Mouse (Mus musculus): Measurements from ENCODE around the gene Mmgt1.

Mmgt1 gene

GRCm38 (mm10) chrX:56597887-56598640 is at the start of gene Mmgt1:
TSS of gene Mmgt1 (minus strand) at chrX:56598069.
- DNase-seq (ENCODE audit: low read depth, low spot score), result peak; percentile 96

- DNase-seq (ENCODE audit: low read depth, low spot score), result peak; percentile 57
Measured at GRCm38 (mm10) chrX:56640066-56640465, 42.2 kb upstream of the Mmgt1 start.

DNA sequence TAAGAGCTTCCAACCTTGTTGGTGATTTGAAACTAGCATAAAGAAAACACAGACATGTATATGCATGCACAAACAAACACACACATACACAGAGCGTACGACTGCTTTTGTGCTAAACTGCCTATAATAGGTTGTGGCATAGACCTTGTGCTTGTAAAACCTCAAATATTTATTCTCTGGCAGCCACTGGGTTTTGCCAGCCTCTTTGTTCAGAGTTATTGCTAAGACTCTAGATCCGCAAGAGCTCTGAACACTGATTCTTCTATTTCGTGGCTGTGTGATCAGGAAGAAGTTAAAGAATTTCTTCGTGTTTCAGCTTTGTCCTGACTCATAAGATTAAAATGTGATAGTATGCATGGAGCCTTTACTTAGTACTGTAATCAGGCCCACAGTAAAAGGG is 38.3 kb upstream of the Mmgt1 start:
- DNase-seq (ENCODE audit: low read depth, low spot score), result no peak

GRCm38 (mm10) chrX:56615236-56615635 is 17.4 kb upstream of the Mmgt1 start:
- DNase-seq (ENCODE audit: low read depth, low spot score), result no peak

DNA sequence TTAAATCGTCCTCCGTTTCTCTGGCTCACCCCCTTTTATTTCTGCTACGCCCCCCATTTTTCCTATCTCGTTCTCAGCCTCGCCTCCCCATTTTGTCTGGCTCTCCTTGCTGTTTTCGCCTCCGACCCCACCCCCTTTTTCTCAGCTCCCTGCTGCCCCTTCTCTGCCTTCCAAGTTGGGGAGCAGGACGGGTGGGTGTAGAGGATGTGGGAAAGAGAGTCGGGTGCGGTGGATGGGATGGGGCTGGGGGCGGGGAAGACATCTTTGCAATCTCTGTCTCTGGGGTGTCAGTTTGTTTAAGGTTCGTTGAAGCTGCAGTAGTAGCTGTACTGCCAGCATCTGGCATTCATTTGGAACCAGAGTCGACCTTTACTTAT is 12.4 kb upstream of the Mmgt1 start:
- DNase-seq (ENCODE audit: low read depth, low spot score), result peak; percentile 4

- peak; percentile 73 for DNase-seq (ENCODE audit: low read depth, low spot score)
Measured at GRCm38 (mm10) chrX:56609623-56610317, 11.9 kb upstream of the Mmgt1 start, which contains the start of gene Slc9a6. TSS of gene Slc9a6 (plus strand) at chrX:56609757.

DNA sequence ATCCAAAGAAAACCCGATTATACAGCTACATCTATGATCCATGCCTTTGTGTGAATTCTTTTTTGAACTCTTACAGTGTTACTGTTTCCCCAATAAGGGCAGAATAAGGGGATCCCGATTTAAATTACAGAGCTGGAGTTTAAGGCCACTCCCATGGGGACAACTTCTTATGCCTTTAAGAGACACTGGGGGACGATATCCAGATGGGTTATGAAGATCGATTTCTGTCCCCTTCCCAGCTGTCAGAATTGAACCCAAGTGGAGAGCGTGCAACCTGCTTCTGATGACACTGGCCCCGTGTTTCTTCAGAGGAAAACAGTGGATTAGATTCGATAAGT is 11.4 kb upstream of the Mmgt1 start:
- DNase-seq (ENCODE audit: low read depth, low spot score), result no peak

- DNase-seq (ENCODE audit: low read depth, low spot score), result no peak
Measured at GRCm38 (mm10) chrX:56607032-56607710, 9.3 kb upstream of the Mmgt1 start.

DNA sequence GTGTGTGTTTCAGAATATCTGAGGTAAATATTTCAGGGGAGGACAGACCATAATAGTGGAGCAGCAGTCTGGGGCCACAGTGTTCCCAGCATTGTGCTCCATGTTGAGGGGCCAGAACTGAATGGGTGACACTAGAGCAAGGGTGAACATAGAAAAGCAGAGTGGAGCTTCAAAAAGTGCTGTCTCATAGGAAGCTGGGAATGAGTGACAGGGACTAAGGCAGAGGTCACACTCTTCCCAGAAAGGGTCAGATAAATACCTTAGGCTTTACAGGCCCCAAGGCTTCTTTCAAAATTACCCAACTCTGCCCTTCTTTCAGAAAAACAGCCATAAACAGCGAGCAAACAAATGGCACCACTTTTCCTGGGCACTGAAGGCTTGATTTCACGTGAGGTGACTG is 8.7 kb upstream of the Mmgt1 start:
- no peak for DNase-seq (ENCODE audit: low read depth, low spot score)

GRCm38 (mm10) chrX:56597219-56597886 is 516 bp downstream of the Mmgt1 start:
- no peak for DNase-seq (ENCODE audit: low read depth, low spot score)

DNA sequence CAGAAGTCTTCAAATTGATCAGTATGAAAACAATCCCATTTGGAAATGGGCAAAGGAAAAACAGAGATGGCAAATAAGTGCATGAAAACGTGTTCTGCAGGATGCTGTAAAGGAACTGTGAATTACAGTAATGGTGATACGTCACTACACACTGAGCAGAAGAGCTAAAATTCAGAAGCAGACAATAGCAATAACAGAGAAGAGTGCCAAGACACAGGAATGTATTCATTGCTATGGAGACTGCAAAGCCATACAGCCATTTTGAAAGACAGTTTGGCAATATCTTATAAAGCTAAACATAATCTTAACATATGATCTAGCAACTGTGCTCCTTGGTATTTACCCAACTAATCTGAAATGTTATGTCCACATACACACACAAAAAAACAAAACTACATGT is 19.7 kb downstream of the Mmgt1 start:
- no peak for DNase-seq (ENCODE audit: low read depth, low spot score)

DNA sequence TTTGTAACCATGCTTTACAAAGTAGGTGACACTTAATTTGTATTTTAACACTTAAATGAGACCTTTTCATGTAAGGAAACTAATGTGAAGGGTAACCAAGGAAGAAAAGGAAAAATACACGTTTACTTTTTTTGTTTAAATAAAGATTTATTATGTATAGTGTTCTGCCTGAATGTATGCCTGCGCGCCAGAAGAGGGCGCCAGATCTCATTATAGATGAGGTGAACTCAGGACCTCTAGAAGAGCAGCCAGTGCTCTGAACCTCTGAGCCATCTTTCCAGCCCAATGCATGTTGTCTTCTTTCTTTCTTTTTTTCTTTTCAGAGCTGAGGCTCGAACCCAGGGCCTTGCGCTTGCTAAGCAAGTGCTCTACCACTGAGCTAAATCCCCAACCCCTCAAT is 25.4 kb downstream of the Mmgt1 start:
- peak; percentile 8 for DNase-seq (ENCODE audit: low read depth, low spot score)

- no peak for DNase-seq (ENCODE audit: low read depth, low spot score)
Measured at GRCm38 (mm10) chrX:56553584-56553983, 44.3 kb downstream of the Mmgt1 start.

DNA sequence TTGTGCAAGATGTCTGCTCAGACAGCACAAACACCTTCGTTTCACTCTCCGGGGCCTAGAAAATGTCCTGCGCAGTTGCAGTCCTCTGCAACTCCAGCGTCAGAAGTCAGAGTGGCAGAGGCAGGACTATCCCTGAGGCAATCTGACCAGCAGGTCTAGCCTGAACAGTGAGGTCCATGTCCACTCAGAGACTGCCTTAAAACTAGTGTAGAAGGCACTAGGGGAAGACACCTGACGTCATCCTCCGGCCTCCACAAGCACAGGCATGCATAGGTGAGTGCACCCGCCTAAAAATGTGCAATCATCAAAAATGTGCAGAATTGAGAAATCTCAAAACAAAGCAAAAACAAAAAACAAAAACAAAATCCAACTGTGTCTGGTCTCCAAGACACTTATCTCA is 48.4 kb downstream of the Mmgt1 start, which contains the start of gene Gm648:
Gm648 (minus strand) TSS at position 101 of the 400 bp plus-strand sequence.
- DNase-seq (ENCODE audit: low read depth, low spot score), result no peak

- peak; percentile 4 for DNase-seq (ENCODE audit: low read depth, low spot score)
Measured at GRCm38 (mm10) chrX:56537162-56537561, 60.7 kb downstream of the Mmgt1 start.

All from R1 (cell line).